Mouse (Mus musculus) bone marrow, adult 2 months (tissue): Measurements from ENCODE around the gene Traip.

ENCODE experiments used
- CTCF ChIP-seq: fragments of 200-500 bp; IDR thresholded peaks from 2 replicates; pipeline ENCODE4 v1.5.1; 2011; ENCODE audit warnings: low read length, control low read depth; ENCODE audit not compliant: control insufficient read depth, insufficient read depth
- POLR2A ChIP-seq: fragments of 200-500 bp; IDR thresholded peaks from 2 replicates; pipeline ENCODE4 v1.6.1; 2011; ENCODE audit warnings: low read depth, mild to moderate bottlenecking, control low read depth, low read length, borderline replicate concordance; ENCODE audit not compliant: control insufficient read depth

DNA sequence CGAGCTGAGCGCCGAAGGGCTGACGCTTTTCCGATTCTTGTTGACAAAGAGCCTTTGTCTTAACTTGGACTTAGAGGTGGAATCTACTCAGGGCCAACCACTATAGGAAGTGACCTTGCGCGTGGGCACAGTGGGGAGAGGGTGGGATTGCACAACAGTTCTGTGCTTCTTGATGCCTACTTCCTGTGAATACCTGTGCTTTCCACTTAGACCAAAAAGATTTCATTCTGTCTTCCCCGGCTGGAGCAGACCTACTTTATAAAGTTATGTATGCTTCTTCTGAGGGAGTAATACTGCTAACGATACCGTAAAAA lies at the start of gene Traip:
- TF ChIP-seq CTCF = no peak
- TF ChIP-seq POLR2A = no peak
